Comparison of ENCODE assay signal across 25 mouse cellular contexts in the genomic region with DNA sequence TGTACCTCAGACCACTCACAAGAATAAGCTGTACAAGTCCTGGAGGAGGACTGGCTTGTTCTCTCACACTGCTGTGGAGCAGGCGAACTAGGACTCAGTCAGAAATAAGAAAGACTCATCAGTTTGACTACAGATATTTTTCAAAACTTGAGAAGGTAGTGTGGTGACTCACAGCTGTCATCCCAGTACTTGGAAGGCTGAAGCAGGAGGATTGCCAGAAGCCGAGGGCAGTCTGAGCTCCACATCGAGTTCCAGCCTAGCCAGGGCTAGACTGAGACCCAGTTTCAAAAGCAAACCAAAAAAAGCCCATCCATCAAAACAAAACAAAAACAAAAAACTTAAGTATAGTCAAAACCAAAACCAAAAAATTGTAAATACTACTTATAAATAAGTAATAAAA.
A peak's percentile ranks its signal among the peaks of the same experiment; 100 is the strongest.
DNase-seq lines count a peak whose midpoint lies in the region; ATAC-seq and TF ChIP-seq lines count a peak whose summit lies in the region.
"Had no signal": no experiment of that assay in that cellular context is flagged by ENCODE, and none has a peak within 500 bp of the region (broad histone marks: within the 10 kb centered on the region; RNA-seq: fewer than 3 reads in every experiment).

No protein-coding gene starts in this region.

- H3K4me1 ChIP-seq in lung, postnatal 0 days (ENCODE audit: insufficient read depth, low read depth, low read length) = no peaks in the 10 kb centered on the region
- H3K4me1 ChIP-seq in lung, adult 2 months (ENCODE audit: control insufficient read depth, insufficient read depth, low read length) = peaks cover 41% of the 10 kb centered on the region
- H3K4me1 ChIP-seq: forebrain, embryonic 12.5 days; forebrain, embryonic 15.5 days; hindbrain, embryonic 12.5 days; hindbrain, embryonic 15.5 days; intestine, embryonic 15.5 days had no signal

- H3K4me3 ChIP-seq in gastrocnemius, adult 2 months = no peak overlapping the region
- no peak overlapping the region for H3K4me3 ChIP-seq in lung, postnatal 0 days (ENCODE audit: low read depth, low read length)
- no peak overlapping the region for H3K4me3 ChIP-seq in lung, adult 2 months (replicated peaks; ENCODE audit: extremely low read depth, low read depth, low read length)
- H3K4me3 ChIP-seq: embryonic facial prominence, embryonic 10.5 days; embryonic facial prominence, embryonic 13.5 days; erythroblast, embryonic 14.5 days; forebrain, embryonic 12.5 days; forebrain, embryonic 15.5 days; hindbrain, embryonic 12.5 days; hindbrain, embryonic 15.5 days; intestine, embryonic 15.5 days had no signal

- TF ChIP-seq POLR2A in lung, adult 2 months (IDR thresholded peaks at IDR 0.05; ENCODE audit: borderline replicate concordance, extremely low read depth, low read depth, low read length) = no peak

- 72% methylated on average over 3 of the region's 3 CpGs for WGBS in lung, postnatal 0 days
- 54% methylated on average over 3 of the region's 3 CpGs for WGBS in lung, adult 2 months

- peak; percentile 66 for DNase-seq in gastrocnemius, adult 2 months
- DNase-seq in gastrocnemius, postnatal 10 days = no peak
- peak; percentile 3 for DNase-seq in lung, postnatal 0 days (ENCODE audit: low spot score)
- DNase-seq in lung, adult 2 months = no peak
- DNase-seq in adipocyte (ENCODE audit: low spot score) = peak; percentile 35
- peak; percentile 32 for DNase-seq in induced T-regulatory cell, adult 2 months (ENCODE audit: low read depth)
- no peak for DNase-seq in embryo, embryonic 10 days (ENCODE audit: low spot score)
- DNase-seq: adrenal gland, postnatal 10 days; cerebellum, adult 18-20 months; cerebellum, adult 9-10 months; cerebellum, postnatal 25 days; embryo, embryonic 11 days; gastrocnemius, postnatal 36 days; heart, adult 11 months; kidney, adult 11 months had no signal

- ATAC-seq in lung, postnatal 0 days = no peak
- no peak for ATAC-seq in cerebellum, adult (ENCODE audit: insufficient number of reproducible peaks, low FRiP score, low TSS enrichment)
- ATAC-seq: forebrain, embryonic 15.5 days; intestine, embryonic 15.5 days had no signal

- no peak overlapping the region for H3K9ac ChIP-seq in lung, postnatal 0 days (replicated peaks; ENCODE audit: low read depth)
- H3K9ac ChIP-seq: embryonic facial prominence, embryonic 13.5 days; forebrain, embryonic 12.5 days; forebrain, embryonic 15.5 days; hindbrain, embryonic 12.5 days; hindbrain, embryonic 15.5 days; intestine, embryonic 15.5 days had no signal

- H3K36me3 ChIP-seq in lung, postnatal 0 days (ENCODE audit: insufficient read depth, low read length) = no peaks in the 10 kb centered on the region
- H3K36me3 ChIP-seq: embryonic facial prominence, embryonic 10.5 days; embryonic facial prominence, embryonic 13.5 days; forebrain, embryonic 12.5 days; forebrain, embryonic 15.5 days; hindbrain, embryonic 12.5 days; hindbrain, embryonic 15.5 days; intestine, embryonic 15.5 days had no signal

- peak overlapping the region; percentile 28 for H3K27ac ChIP-seq in gastrocnemius, adult 2 months
- H3K27ac ChIP-seq in lung, postnatal 0 days (ENCODE audit: low read length) = no peak overlapping the region
- H3K27ac ChIP-seq: embryonic facial prominence, embryonic 10.5 days; embryonic facial prominence, embryonic 13.5 days; forebrain, embryonic 12.5 days; forebrain, embryonic 15.5 days; hindbrain, embryonic 12.5 days; hindbrain, embryonic 15.5 days; intestine, embryonic 15.5 days had no signal

- no peaks in the 10 kb centered on the region for H3K27me3 ChIP-seq in lung, postnatal 0 days (replicated peaks; ENCODE audit: insufficient read depth, low read length)
- H3K27me3 ChIP-seq: forebrain, embryonic 12.5 days; forebrain, embryonic 15.5 days; hindbrain, embryonic 12.5 days; hindbrain, embryonic 15.5 days; intestine, embryonic 15.5 days had no signal

- no peak for TF ChIP-seq CTCF in gastrocnemius, adult 2 months (IDR thresholded peaks at IDR 0.05)
- no peak for TF ChIP-seq CTCF in lung, postnatal 0 days (IDR thresholded peaks at IDR 0.05)
- TF ChIP-seq CTCF in lung, adult 2 months (IDR thresholded peaks at IDR 0.05; ENCODE audit: insufficient read depth, low read length) = no peak

- H3K9me3 ChIP-seq in lung, postnatal 0 days (ENCODE audit: low read length) = no peaks in the 10 kb centered on the region
- H3K9me3 ChIP-seq: embryonic facial prominence, embryonic 10.5 days; embryonic facial prominence, embryonic 13.5 days; forebrain, embryonic 12.5 days; forebrain, embryonic 15.5 days; hindbrain, embryonic 12.5 days; hindbrain, embryonic 15.5 days; intestine, embryonic 15.5 days had no signal

- TF ChIP-seq EP300 in lung, postnatal 0 days (IDR thresholded peaks at IDR 0.05) = no peak

- no peak overlapping the region for H3K4me2 ChIP-seq in lung, postnatal 0 days (replicated peaks; ENCODE audit: low read depth, low read length)
- H3K4me2 ChIP-seq: embryonic facial prominence, embryonic 13.5 days; forebrain, embryonic 12.5 days; forebrain, embryonic 15.5 days; heart, embryonic 11.5 days; hindbrain, embryonic 12.5 days; hindbrain, embryonic 15.5 days; intestine, embryonic 15.5 days had no signal

- intact Hi-C loops in gastrocnemius, adult 2 months (cut with DNase I) = no loop called here

Comparison
In these comparisons a context has a peak if more than half of its experiments do, and no peak if none do; other contexts are left out.
1. DNase-seq: peak in gastrocnemius, adult 2 months (single experiment), lung, postnatal 0 days (single experiment), adipocyte (single experiment) and induced T-regulatory cell, adult 2 months (single experiment); none in gastrocnemius, postnatal 10 days (single experiment), lung, adult 2 months (single experiment) and embryo, embryonic 10 days (single experiment).